ENCODE assay signal across 20 mouse cellular contexts in the genomic region with DNA sequence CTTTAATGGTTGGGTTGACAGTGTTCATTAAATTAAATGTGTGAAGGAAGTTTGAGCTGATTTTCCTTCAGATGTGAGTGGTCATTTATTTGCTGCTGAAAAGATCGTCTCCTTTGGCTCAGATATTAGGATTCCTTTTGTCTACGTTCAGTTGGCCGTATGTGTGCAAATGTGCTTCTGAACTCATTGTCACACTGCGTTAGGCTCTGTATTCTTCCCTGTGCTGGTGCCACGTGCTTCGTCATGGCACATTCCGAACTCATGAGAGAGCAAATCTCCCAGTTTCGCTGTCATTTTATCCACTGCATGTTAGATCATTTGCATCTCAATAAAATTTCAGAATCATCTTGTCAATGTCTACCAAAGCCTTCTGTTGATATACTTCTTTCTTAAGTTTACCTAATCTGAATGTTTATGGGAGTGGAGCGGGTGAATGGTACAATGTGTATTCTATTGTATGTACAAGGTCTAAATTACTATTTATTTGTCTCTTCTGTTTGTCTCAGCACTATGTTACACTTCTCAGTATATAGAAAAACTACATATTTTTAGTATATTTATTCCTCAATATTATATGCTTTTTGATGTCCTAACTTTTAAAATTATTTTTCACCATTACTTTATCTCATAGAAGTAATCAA.
DNase-seq lines count a peak whose midpoint lies in the region; ATAC-seq and TF ChIP-seq lines count a peak whose summit lies in the region.
"Had no signal": no experiment of that assay in that cellular context is flagged by ENCODE, and none has a peak within 500 bp of the region (broad histone marks: within the 10 kb centered on the region; RNA-seq: fewer than 3 reads in every experiment).

No protein-coding gene starts in this region.

- DNase-seq in embryo, embryonic 10 days (ENCODE audit: low spot score) = peak; percentile 51
- DNase-seq in embryo, embryonic 9.5 days (ENCODE audit: extremely low spot score) = peak; percentile 0
- peak; percentile 52 for DNase-seq in mesoderm, embryonic 11.5 days (ENCODE audit: low read depth, low spot score)
- DNase-seq in ovary, adult 18-20 months (ENCODE audit: low spot score) = no peak
- no peak for DNase-seq in lung, adult 2 months
- DNase-seq in gastrocnemius, adult 18-20 months (ENCODE audit: low spot score) = no peak
- no peak for DNase-seq in ovary, postnatal 14 days (ENCODE audit: low spot score)
- DNase-seq: adrenal gland, postnatal 25 days; forebrain, postnatal 0 days; gastrocnemius, postnatal 10 days; heart, postnatal 36 days; kidney, adult 18-20 months; kidney, postnatal 25 days; liver, embryonic 13.5 days; lung, postnatal 14 days; right cerebral cortex, postnatal 25 days had no signal

- no peaks in the 10 kb centered on the region for H3K36me3 ChIP-seq in neural tube, embryonic 12.5 days
- H3K36me3 ChIP-seq: embryonic facial prominence, embryonic 15.5 days; heart, embryonic 10.5 days; limb, embryonic 10.5 days; liver, embryonic 13.5 days had no signal

- no peaks in the 10 kb centered on the region for H3K9me3 ChIP-seq in neural tube, embryonic 12.5 days
- H3K9me3 ChIP-seq: embryonic facial prominence, embryonic 15.5 days; heart, embryonic 10.5 days; limb, embryonic 10.5 days; liver, embryonic 13.5 days had no signal

- no peak overlapping the region for H3K4me3 ChIP-seq in neural tube, embryonic 12.5 days
- H3K4me3 ChIP-seq in lung, adult 2 months (replicated peaks; ENCODE audit: extremely low read depth, low read depth, low read length) = no peak overlapping the region
- H3K4me3 ChIP-seq: embryonic facial prominence, embryonic 15.5 days; heart, embryonic 10.5 days; limb, embryonic 10.5 days; liver, embryonic 13.5 days had no signal

- WGBS in neural tube, embryonic 12.5 days = 35% methylated on average over 9 of the region's 9 CpGs
- WGBS in lung, adult 2 months = 75% methylated on average over 9 of the region's 9 CpGs

- H3K4me1 ChIP-seq in neural tube, embryonic 12.5 days = no peaks in the 10 kb centered on the region
- H3K4me1 ChIP-seq in lung, adult 2 months (ENCODE audit: control insufficient read depth, insufficient read depth, low read length) = no peaks in the 10 kb centered on the region
- H3K4me1 ChIP-seq: embryonic facial prominence, embryonic 15.5 days; heart, embryonic 10.5 days; limb, embryonic 10.5 days; liver, embryonic 13.5 days had no signal

- ATAC-seq in neural tube, embryonic 12.5 days (ENCODE audit: low FRiP score, low read depth) = 0 out of 2 replicates have a peak, but pooled peaks have one; percentile 75
- ATAC-seq: forebrain, postnatal 0 days had no signal

- H3K4me2 ChIP-seq in neural tube, embryonic 12.5 days (replicated peaks) = no peak overlapping the region
- H3K4me2 ChIP-seq: embryonic facial prominence, embryonic 15.5 days; liver, embryonic 13.5 days had no signal

- no peak for TF ChIP-seq POLR2A in lung, adult 2 months (IDR thresholded peaks at IDR 0.05; ENCODE audit: borderline replicate concordance, extremely low read depth, low read depth, low read length)

- H3K9ac ChIP-seq in neural tube, embryonic 12.5 days = no peak overlapping the region
- H3K9ac ChIP-seq: embryonic facial prominence, embryonic 15.5 days; forebrain, postnatal 0 days; liver, embryonic 13.5 days had no signal

- no peaks in the 10 kb centered on the region; the same call in 1 of the 2 replicates for H3K27me3 ChIP-seq in neural tube, embryonic 12.5 days (replicated peaks)
- H3K27me3 ChIP-seq: embryonic facial prominence, embryonic 15.5 days; liver, embryonic 13.5 days had no signal

- H3K27ac ChIP-seq in neural tube, embryonic 12.5 days = no peak overlapping the region
- H3K27ac ChIP-seq: embryonic facial prominence, embryonic 15.5 days; heart, embryonic 10.5 days; limb, embryonic 10.5 days; liver, embryonic 13.5 days had no signal

- no peak for TF ChIP-seq CTCF in lung, adult 2 months (IDR thresholded peaks at IDR 0.05; ENCODE audit: insufficient read depth, low read length)

Comparison
In these comparisons a context has a peak if more than half of its experiments do, and no peak if none do; other contexts are left out.
1. DNase-seq: peak in embryo, embryonic 10 days (single experiment), embryo, embryonic 9.5 days (single experiment) and mesoderm, embryonic 11.5 days (single experiment); none in ovary, adult 18-20 months (single experiment), lung, adult 2 months (single experiment), gastrocnemius, adult 18-20 months (single experiment) and ovary, postnatal 14 days (single experiment).